Mouse (Mus musculus) right cerebral cortex, postnatal 14 days (tissue): ENCODE measurements around the gene Wdr72.
A peak's percentile ranks its signal among the peaks of the same experiment; 100 is the strongest.

Experiments used
- DNase-seq: peaks from one replicate; pipeline ENCODE4 v3.0.0; 2022

The Wdr72 gene

DNA sequence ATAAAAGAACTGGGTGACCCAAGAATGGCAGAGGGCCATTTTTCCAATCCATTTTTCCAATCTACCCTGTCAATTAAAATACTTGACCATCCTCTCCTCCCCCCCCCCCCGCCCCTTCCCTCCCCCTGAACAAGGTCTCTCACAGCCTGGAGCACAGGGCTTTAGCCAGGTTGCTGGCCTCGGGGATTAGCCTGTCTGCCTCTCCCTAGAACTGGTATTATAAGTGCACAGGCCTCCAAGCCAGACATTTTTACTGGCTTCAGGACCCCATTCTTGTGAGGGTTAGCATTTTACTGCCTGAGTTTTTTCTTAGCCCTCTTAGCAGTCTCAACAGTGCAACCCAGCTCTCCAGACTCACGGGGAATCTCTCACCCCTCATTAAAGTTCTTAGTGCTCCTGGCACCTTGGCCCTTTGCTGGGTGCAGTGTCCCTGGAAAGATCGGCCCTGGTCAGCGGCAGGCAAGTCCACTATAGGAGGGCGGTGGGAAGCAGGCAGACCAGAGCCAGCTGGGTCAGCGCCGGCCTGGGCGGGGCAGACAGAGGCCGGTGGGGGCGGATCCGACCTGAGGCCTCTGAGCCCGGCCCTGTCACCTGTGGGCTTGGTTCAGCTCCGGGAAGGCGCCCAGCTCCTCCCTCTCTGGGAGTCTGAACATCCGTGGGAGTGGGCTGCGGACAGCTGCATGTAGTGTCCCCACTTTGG, at the start of gene Wdr72:
Gene Wdr72 (plus strand): TSS at position 596 of the 700 bp plus-strand sequence.
- DNase-seq = no peak

DNA sequence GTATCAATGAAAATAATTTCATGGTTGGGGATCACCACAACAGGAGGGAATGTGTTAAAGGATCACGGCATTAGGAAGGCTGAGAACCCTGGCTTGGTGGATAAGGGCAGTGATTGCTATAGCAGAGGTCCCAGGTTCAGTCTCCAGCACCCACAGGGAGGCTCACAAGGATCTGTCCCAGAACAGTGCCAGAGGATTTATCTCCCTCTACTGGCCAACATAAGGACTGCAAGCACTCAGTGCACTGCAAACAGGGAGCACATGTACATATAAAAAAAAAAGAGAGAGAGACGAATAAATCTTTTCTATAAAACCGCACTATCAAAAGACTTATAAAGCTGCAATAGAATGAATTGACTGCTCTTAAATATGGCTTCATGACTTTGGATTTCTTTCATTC, 43.9 kb upstream of the Wdr72 start:
- DNase-seq = no peak

DNA sequence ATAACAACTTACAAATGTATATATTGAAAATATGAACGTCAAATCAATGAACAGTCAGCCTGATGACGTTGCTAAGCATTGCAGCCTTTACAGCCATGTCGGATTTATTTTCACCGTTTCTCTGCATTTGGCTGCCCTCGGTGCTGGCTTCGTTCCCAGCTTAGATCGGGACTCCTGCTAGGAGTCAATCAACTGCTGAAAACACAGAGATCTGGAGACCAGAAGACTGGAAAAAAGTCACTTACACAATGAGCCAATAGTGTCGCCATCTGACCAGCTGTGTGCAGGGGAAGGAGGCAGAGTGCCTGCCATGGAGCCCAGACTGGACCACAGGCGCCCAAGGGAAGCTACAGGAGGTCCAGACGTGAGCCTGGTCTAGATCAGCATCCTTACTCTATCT, 43.4 kb upstream of the Wdr72 start:
- DNase-seq = no peak

DNA sequence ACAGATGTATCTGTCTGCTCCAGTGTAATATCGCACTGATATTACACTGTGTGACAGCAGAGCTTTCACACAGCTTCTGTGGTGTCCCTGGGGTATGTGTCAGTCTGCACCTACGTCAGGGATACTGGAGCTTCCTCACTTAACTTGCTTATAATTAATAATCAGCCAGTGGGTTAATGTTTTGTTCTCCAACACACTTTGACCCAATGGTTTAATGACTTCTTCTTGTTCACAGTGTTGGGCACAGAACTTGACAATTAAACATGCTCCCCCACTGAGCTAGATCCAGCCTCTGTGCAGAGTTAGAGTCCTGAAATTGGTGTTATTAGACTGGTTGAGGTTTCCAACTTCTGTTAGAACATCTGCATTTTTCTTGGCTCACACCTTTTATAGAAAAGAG, 34.2 kb upstream of the Wdr72 start:
- DNase-seq = no peak

DNA sequence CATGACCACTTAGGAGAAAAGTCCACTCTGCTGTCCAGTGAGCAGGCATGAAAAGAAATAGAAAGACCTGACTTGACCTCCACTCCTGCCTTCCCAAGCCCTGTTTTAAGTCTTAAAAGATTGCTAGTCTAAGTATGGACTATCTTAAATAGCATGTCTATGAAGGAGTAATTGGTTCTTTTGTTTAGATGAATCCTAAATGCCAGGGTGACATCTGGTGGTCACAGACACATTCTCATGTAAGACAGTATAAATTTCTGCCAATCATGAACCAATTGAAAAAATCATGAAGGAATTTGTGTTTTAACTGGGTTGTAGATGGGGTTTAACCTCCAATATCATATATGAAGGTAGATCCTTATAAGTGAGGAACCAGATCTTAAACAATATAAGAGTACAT, 31.7 kb upstream of the Wdr72 start:
- DNase-seq = no peak

DNA sequence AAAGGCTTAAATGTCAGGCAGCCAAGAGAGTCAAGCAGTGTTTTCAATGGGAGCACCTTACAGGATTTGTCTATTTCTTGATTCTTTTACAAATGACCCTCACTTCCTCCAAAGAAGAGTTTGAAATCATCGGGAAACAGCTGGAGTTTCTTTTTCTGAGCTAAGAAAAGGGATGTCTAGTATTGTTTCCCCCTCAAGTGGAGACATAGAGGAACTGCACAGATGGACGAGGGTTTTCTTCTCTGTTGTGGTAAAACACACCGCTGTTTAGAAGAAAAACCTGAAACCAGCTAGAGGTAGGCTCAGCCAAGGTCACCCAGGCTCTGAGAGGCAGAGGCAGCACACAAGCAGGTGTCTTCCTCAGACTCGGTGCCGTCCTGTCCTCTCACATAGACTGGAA, 29.9 kb upstream of the Wdr72 start:
- DNase-seq = no peak

DNA sequence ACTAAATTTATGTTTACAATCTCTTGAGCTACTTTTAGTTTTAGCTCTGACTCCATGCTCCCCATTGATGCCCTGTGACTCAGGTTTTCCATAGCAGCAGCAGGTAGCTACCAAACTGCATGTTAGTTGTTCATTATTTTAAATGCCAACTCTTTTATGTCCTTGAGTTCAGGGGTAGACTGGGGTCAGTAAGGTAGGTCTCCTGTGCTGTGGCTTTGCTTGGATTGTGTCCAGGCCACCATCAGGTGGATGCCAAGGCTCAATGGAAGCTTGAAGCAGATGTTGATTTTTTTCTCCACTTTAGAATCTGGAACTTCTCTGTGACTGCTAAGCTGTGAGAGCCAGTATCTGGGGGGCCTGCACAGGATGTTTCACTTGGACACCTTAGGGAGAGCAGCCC, 8.6 kb upstream of the Wdr72 start:
- DNase-seq = no peak

DNA sequence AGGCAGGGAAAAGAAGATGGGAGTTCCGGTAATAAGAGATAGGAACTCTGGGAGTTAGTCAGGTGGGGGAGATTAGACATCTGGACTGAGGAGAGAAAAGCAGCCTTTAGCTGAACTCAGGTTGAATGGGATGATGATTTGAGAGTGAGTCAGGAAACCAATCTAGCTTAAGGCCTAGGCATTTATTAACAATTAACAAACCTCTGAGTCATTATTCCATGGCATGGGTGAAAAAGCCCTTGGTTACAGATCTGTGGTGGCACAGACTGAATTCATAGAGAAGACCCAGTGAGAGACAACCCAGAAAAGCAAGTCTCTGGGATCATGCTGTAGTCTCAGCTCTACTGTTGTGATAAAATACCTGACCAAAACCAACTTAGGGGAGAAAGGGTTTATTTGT, 7.5 kb upstream of the Wdr72 start:
- DNase-seq = no peak

DNA sequence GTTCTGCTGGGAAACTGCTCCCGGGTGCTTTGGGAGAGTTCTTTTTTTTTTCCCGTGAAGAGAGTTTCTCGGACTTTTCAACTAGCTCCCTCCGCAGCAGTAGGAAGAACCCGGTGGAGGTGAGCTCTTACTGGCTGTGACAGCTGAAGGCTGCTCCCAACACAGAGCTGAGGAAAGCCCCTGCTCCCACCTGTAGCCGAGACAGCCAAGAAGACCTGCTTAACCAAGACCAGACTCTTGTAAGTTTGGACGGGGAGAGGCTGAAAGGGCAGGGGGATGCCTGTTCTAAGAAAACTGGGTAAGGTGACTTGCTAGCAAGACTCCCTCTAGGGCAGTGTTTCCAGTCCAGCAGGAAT, 283 bp downstream of the Wdr72 start:
- no peak for DNase-seq

DNA sequence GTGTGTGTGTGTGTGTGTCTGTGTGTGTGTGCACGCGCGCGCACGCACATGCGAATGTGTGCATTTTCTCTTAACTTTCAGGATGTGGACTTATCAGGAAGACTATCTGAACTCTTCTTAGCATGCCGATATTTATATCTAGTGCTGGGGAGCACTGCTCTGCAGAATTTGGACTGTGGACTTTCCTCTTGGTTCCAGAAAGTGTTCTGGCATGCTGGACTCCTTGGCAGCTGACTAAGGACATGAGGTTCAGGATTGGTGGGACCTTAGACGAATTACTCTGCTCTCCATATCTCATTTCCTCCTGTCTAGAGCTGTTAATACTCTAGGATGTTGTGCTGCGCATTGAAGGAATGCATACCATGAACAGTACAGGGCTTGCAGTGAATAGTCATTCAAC, 2.4 kb downstream of the Wdr72 start:
- no peak for DNase-seq

DNA sequence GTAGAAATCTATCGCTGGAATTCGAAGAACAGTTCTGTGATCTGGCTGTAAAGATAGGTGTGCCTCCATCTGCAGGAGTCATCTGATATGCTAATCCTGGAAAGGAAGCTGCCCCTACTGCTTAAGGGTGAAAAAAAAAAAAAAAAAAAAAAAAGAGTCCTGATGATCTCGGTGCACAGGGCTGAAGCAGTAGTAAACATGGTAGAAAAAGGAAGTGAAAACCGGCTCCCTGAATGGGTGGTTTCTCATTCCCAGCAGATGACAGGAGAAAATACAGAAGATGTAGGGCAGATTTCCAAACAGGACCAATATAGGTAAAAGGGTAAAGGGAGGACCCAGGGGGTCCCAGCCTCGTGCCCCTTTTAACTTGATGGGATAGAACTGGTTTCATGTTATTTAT, 16.1 kb downstream of the Wdr72 start:
- no peak for DNase-seq

DNA sequence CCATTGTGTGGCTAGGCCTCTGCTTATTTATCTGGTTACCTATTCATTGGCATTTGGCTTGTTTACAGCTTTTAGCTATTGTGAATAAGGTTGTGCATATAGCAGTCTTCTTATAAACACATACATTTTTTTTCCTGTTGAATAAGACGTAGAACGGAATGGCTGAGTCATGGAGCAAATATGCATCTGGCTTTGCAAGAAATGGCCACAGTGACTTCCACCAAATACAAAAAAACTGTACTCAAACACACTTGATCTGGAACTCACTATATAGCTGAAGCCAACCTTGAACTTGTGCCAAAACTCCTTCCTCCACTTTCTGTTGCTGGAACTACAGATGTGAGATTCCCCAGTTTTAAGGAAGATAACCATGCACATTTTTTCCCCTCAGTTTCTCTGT, 23.9 kb downstream of the Wdr72 start:
- DNase-seq = no peak

DNA sequence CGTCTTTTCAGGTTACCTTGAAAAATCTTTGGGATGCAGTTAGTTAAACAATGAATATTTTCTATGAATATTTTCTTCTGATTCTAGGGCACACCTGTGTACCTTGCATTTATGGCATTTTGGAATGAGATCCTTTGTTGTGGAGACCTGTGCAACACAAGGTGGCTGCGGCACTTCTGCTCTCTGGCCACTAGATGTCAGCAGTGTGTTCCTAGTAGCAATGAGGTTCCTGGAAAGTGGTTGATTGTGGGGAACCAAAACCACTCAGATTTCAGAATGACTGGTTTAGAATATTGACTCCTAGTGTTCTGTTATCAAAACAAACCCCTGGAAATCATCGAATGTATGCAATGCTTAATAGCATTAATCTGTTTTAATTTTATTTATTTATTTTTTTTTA, 31.7 kb downstream of the Wdr72 start:
- DNase-seq = peak; percentile 70

DNA sequence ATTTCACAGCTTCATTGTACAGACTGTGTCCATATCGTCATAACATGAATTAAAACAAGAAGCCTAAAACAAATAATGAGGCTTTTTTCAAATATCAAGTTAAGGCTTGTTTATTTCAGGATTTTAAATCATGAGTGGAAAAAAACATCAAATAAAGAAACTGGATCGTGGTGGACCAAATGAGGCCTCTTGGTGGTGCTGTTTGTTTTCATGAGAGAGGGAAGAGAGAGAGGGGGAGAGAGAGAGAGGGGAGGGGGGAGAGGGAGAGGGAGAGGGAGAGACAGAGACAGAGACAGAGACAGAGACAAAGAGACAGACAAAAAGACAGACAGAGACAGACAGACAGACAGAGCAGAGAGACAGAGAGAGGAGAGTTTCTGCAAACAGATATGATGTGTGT, 32.5 kb downstream of the Wdr72 start:
- DNase-seq = no peak

DNA sequence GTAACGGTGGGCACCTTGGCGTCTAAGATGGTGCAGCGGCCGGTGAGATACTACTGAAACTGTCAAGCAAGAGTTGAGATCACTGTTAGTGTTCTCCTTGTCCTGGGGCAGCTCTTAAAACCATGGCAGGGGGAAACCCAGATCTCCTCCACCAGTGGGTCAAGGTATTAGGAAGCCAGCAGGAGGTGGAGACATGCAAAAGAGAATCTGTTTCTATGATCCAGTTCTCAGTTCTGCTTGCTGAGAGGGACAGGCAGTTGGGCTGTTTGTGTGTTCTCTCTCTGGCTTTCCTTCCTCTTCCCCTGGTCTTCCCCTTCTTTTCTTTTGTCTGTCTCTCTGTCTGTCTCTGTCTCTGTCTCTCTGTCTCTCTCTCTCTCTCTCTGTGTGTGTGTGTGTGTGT, 35.0 kb downstream of the Wdr72 start:
- no peak for DNase-seq

DNA sequence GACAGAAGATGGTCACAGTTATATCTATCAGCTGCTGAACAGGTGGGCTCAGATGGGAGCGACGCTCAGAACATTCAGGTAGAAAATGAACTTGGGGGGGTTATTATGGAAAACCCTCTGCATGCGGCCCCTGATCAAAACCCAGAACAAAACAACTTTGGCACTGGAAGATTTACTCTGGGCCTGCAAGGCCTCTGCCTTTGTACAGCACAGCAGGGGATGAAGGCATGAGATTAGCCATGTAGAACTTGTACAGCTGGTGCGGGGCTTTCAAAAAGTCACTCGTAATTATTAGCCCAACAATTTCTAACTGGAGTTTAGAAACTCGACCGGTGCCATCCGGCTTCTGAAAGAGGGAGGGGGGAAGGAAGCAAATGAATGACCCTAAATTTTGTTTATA, 38.1 kb downstream of the Wdr72 start:
- DNase-seq = no peak

DNA sequence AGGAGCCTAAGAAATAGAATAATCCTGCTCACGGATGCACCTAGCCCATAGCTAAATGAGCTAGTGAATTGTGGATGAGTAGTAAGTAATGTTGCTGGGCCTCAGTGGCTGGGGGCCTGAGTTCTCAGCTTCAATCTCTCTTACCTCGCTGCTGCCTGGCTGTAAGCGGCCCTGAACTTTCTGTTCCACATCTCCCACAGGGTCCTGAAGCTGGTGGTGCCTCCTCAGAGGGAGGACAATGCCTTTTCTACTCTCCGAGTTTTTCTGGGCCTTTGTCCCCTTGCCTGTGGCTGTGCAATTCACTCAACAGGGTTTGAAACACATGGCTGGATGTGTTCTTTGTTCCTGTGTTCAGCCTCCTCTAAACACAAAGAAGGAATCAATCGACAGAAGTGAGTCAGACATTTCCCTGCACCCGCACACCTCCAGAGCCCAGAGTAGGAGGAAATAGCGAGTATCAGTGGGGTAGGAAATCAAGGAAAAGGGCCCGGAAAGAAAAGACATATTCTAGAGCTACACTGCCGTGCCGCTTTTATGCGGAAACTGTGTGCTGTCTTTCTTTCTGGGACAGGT, 50.3 kb downstream of the Wdr72 start:
- no peak for DNase-seq

DNA sequence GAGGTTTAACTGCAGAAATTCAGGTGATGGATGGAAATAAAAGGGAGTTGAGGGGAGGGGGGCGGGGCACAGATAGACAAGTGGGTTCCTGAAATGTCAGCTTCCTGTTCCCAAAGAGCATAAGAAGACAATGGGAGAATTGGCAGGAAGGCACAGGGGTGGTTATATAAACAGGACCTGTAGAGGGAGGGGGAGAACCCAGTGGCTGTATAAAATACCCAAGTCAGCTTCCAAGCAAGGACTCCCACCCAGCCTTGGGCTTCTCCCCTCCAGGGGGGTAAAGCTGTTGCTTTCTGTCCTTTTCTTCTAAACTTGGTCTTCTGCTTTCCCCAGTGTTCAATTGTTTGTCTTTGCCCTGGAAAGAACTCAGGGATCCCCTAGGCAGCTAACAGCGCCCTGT, 55.5 kb downstream of the Wdr72 start:
- no peak for DNase-seq

DNA sequence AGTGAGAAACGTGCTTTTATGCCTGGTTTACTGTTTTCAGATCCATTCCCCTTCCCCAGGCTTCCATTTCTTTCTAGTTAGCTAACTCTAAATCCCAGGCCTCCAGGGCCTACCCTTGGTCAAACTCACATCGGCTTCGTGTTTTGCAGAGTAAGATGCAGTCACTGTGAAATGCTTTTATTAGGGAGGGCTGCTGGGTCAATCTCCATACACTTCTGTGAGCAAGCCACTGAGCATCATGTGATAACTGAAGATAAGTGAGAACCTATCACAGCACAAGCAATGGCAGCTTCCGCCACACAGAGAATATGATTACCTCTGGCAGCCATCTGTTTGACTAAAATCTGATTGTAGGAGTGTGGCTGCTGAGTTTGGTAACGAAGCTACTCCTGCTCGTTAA, 59.7 kb downstream of the Wdr72 start:
- no peak for DNase-seq

DNA sequence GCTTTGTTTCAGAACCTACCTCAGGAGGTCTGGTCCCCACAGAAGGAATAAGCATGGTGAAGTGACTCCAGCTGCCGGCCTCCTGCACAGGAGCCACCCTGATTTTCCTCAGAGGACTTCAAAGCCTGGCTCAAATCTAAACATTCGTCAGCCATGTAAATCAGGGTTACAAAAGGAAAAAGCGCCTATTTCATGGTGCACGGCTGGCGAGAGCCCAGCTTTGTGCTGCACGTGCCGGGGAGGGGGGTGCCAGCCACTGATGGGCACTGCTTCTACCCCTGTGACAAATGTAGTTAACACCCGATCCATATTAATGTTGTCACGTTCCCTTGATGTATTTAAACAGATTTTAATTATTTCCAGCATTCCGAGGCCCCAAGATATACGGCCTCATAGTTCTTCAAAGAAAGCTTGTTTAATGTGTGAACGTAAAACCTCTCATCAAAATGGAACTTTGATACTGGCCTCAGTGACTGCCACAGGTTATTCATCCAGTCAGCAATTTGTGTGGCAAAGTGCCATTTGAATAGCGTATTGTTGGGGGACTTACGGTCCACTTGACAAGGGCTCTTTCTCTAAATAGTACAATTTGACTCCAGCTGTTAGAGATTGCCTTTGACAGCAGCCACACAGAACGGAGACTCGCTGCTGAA, 76.7 kb downstream of the Wdr72 start:
- DNase-seq = no peak

DNA sequence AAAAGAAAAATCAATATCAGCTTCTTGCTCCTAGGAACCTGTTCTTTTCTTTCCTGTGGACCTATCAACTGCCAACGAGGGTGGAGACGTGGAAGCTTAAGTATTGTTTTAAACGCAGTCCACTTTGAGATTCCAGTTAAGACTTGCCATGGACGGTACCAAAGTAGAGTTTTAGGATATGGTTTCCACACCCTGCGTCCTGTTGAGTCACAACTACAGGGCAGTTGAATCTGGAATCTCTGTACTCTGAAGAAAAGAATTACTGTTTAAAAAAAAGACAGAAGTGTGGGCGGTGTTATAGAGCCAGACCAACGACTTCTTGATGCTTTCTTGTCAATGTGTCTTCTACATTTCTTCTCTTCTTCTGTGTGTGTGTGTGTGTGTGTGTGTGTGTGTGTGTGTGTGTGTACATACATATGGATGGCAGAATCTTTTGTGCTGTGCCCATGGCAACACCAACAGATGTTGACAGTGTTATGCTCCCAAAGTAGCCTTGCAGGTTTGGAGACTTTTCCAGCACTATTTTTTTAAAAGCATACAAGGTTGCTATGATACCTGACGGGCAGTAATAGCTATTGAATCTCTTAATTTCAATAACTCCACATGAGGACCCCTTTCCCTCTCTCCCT, 77.4 kb downstream of the Wdr72 start:
- no peak for DNase-seq

DNA sequence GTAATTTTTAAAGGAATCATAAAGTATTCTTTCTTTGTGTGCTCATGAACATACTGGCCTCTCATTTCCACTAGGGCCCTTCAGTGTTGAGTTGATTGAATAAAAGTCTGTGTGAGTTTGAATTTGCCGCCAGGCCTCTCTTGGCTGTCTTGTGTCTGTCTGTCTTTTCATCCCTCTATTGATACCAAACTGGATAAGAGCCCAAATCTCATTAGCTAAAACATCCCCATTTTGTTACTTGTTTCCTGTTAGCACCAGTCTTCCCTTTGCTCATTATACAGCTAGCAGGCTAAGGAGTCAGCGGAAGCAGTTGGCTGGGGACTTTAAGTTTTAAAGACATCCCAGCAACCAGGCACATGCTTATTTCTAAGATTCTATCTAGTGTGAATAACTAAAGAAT, 84.7 kb downstream of the Wdr72 start:
- no peak for DNase-seq

DNA sequence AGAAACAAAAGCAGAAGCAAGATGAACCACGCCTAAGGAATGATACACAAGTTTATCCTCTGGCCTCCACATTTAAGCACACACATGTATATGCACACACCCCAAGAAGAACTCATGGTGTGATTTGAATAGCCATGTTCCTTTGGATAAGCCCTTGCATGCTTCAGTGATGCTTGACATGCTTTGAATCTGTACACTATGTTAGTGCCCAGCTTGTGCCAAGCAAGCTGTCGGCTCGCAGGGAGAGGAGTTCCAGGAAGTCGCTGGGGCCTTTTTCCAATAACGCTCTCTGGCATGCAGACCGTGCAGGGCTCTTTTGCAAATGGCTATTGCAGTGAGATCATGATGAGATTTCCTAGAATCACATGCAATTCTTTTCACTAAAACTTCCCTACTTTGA, 118.1 kb downstream of the Wdr72 start:
- DNase-seq = no peak

DNA sequence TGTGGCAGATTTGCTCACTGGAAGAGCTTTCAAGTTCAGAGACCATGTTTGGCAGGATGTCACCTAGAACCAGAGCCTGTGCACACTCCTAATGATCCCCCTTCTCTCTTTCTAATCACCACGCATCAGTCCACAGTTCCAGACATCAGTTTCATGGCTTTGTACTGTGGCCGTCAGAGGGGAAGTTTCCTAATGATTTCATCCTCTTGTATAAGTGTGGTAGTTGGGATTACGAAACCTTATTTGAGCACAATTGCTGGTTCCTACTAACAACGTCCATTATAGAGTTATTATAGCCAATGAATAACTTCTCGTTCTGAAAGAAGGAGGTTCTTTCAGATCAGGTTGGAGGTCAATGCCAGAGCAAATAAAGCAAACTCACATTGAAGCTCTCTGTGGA, 131.1 kb downstream of the Wdr72 start:
- DNase-seq = no peak
